Mouse (Mus musculus) midbrain, embryonic 11.5 days (tissue): ENCODE results near the gene 2010300C02Rik. TPM values are rescaled to one million over a fixed set of nuclear protein-coding genes. Genes with fewer than 3 reads are reported as not detected.

ENCODE experiments used
- ATAC-seq: fragments of 200-750 bp; cut with Nextera tagmentation; 2 replicates; pipeline ENCODE4 v1.8.0; 2017; ENCODE audit warnings: moderate TSS enrichment, moderate library complexity; ENCODE audit not compliant: low FRiP score
- DNase-seq: peaks from one replicate; pipeline ENCODE4 v3.0.0; 2015; ENCODE audit warnings: low spot score; ENCODE audit errors: missing footprints
- H3K27ac ChIP-seq: fragments of 300-500 bp; sonication (generic); 2 replicates; pipeline ENCODE4 v1.5.1; 2014; ENCODE audit warnings: low read depth, low read length
- H3K27me3 ChIP-seq: fragments of 300-500 bp; sonication (generic); 2 replicates; pipeline ENCODE4 v1.6.1; 2014; ENCODE audit warnings: mild to moderate bottlenecking, low read length, moderate library complexity, mixed read lengths; ENCODE audit not compliant: control insufficient read depth, insufficient read depth
- H3K36me3 ChIP-seq: fragments of 300-500 bp; sonication (generic); 2 replicates; pipeline ENCODE4 v1.6.1; 2014; ENCODE audit warnings: mild to moderate bottlenecking, low read length, moderate library complexity, mixed read lengths; ENCODE audit not compliant: control insufficient read depth, insufficient read depth
- H3K4me1 ChIP-seq: fragments of 300-500 bp; sonication (generic); 2 replicates; pipeline ENCODE4 v1.6.1; 2014; ENCODE audit warnings: low read length; ENCODE audit not compliant: control insufficient read depth, insufficient read depth
- H3K4me2 ChIP-seq: fragments of 300-500 bp; sonication (generic); 2 replicates; pipeline ENCODE4 v1.6.1; 2014; ENCODE audit warnings: mild to moderate bottlenecking, moderate library complexity
- H3K4me3 ChIP-seq: fragments of 300-500 bp; sonication (generic); 2 replicates; pipeline ENCODE4 v1.5.1; 2014; ENCODE audit warnings: low read depth, low read length
- H3K9ac ChIP-seq: fragments of 300-500 bp; sonication (generic); 2 replicates; pipeline ENCODE4 v1.6.1; 2014; ENCODE audit warnings: low read length
- H3K9me3 ChIP-seq: fragments of 300-500 bp; sonication (generic); 2 replicates; pipeline ENCODE4 v1.6.1; 2016; ENCODE audit warnings: low read length; ENCODE audit not compliant: control insufficient read depth
- WGBS: fragments of 180-500 bp; shearing (Covaris S2); extraction: QIAGEN DNeasy Blood & Tissue Kit; methylation state at CpG from one replicate; pipeline ENCODE4 v1.1.7; 2014; 5-methylcytosine and 5-hydroxymethylcytosine counted together
- polyA plus RNA-seq: library from polyadenylated mRNA; unstranded; fragments of >200 nt; fragmentation: Nextera tagmentation; extraction: Ambion mirVana; gene quantifications from 2 replicates; pipeline ENCODE4 v1.2.1, GENCODE M21; 2014

2010300C02Rik gene
- polyA plus RNA-seq, 1 experiment from 2014 or later: 0.61 TPM

- no peak for DNase-seq
- no peaks in the 10 kb centered on the region for H3K27me3 ChIP-seq
- no peaks in the 10 kb centered on the region for H3K4me1 ChIP-seq
- H3K9me3 ChIP-seq: no peaks in the 10 kb centered on the region
- no peaks in the 10 kb centered on the region for H3K36me3 ChIP-seq
- no peak for ATAC-seq
- 85% methylated on average over 5 of the region's 5 CpGs for WGBS
- no peak overlapping the region for H3K4me2 ChIP-seq
- no peak overlapping the region for H3K4me3 ChIP-seq
- H3K9ac ChIP-seq: no peak overlapping the region
- no peak overlapping the region for H3K27ac ChIP-seq
Measured at GRCm38 (mm10) chr1:37687515-37687914, 32.4 kb downstream of the 2010300C02Rik start.

- DNase-seq: no peak
- 87% methylated on average over 15 of the region's 15 CpGs for WGBS
- H3K9me3 ChIP-seq: no peaks in the 10 kb centered on the region
Measured at GRCm38 (mm10) chr1:37686953-37687441, 32.9 kb downstream of the 2010300C02Rik start.

GRCm38 (mm10) chr1:37678327-37679123, 41.4 kb downstream of the 2010300C02Rik start:
- ATAC-seq (no peak), DNase-seq (peak; percentile 95)
- WGBS: 70% methylated on average over 9 of the region's 9 CpGs
- Histone ChIP-seq H3K4me3 (no peak overlapping the region), H3K36me3 (no peaks in the 10 kb centered on the region), H3K9ac (no peak overlapping the region), H3K4me2 (no peak overlapping the region), H3K4me1 (no peaks in the 10 kb centered on the region), H3K27me3 (no peaks in the 10 kb centered on the region), H3K27ac (no peak overlapping the region), H3K9me3 (no peaks in the 10 kb centered on the region)

More at GRCm38 (mm10) chr1:37686953-37687441, 32.9 kb downstream of the 2010300C02Rik start:
- H3K36me3 ChIP-seq: no peaks in the 10 kb centered on the region
- H3K4me1 ChIP-seq: no peaks in the 10 kb centered on the region
- no peak overlapping the region for H3K9ac ChIP-seq
- ATAC-seq: no peak
- H3K4me3 ChIP-seq: no peak overlapping the region
- no peak overlapping the region for H3K4me2 ChIP-seq
- H3K27me3 ChIP-seq: no peaks in the 10 kb centered on the region
- no peak overlapping the region for H3K27ac ChIP-seq

GRCm38 (mm10) chr1:37676967-37677512, 42.8 kb downstream of the 2010300C02Rik start:
- ATAC-seq (no peak), DNase-seq (no peak)
- Histone ChIP-seq H3K4me3 (no peak overlapping the region), H3K27ac (no peak overlapping the region), H3K4me1 (no peaks in the 10 kb centered on the region), H3K27me3 (no peaks in the 10 kb centered on the region), H3K9ac (no peak overlapping the region), H3K36me3 (no peaks in the 10 kb centered on the region), H3K4me2 (no peak overlapping the region), H3K9me3 (no peaks in the 10 kb centered on the region)
- WGBS: 84% methylated on average over 7 of the region's 7 CpGs

- Histone ChIP-seq H3K4me2 (no peak overlapping the region), H3K27me3 (no peaks in the 10 kb centered on the region), H3K9me3 (no peaks in the 10 kb centered on the region), H3K4me3 (no peak overlapping the region), H3K9ac (no peak overlapping the region), H3K36me3 (no peaks in the 10 kb centered on the region), H3K27ac (no peak overlapping the region), H3K4me1 (no peaks in the 10 kb centered on the region)
- WGBS: 59% methylated on average over 6 of the region's 6 CpGs
- DNase-seq (no peak), ATAC-seq (no peak)
Measured at GRCm38 (mm10) chr1:37675444-37675843, 44.4 kb downstream of the 2010300C02Rik start.

GRCm38 (mm10) chr1:37674266-37674665, 45.6 kb downstream of the 2010300C02Rik start:
- WGBS: 91% methylated on average over 8 of the region's 8 CpGs

GRCm38 (mm10) chr1:37671316-37671715, 48.6 kb downstream of the 2010300C02Rik start:
- ATAC-seq: no peak
- WGBS: 76% methylated on average over 4 of the region's 4 CpGs

More at GRCm38 (mm10) chr1:37674266-37674665, 45.6 kb downstream of the 2010300C02Rik start:
- Histone ChIP-seq H3K27me3 (no peaks in the 10 kb centered on the region), H3K27ac (no peak overlapping the region), H3K9ac (no peak overlapping the region), H3K9me3 (no peaks in the 10 kb centered on the region), H3K4me3 (no peak overlapping the region), H3K4me1 (no peaks in the 10 kb centered on the region), H3K36me3 (no peaks in the 10 kb centered on the region), H3K4me2 (no peak overlapping the region)
- ATAC-seq (no peak), DNase-seq (no peak)

GRCm38 (mm10) chr1:37667386-37667785, 52.5 kb downstream of the 2010300C02Rik start:
- Histone ChIP-seq H3K4me3 (no peak overlapping the region), H3K4me1 (no peaks in the 10 kb centered on the region), H3K27ac (no peak overlapping the region), H3K9ac (no peak overlapping the region), H3K4me2 (no peak overlapping the region), H3K9me3 (no peaks in the 10 kb centered on the region), H3K36me3 (no peaks in the 10 kb centered on the region), H3K27me3 (no peaks in the 10 kb centered on the region; the same call in 1 of the 2 replicates)
- ATAC-seq: no peak
- 86% methylated on average over 6 of the region's 6 CpGs for WGBS
- DNase-seq: no peak

More at GRCm38 (mm10) chr1:37671316-37671715, 48.6 kb downstream of the 2010300C02Rik start:
- DNase-seq: no peak
- Histone ChIP-seq H3K27me3 (no peaks in the 10 kb centered on the region; the same call in 1 of the 2 replicates), H3K36me3 (no peaks in the 10 kb centered on the region), H3K9ac (no peak overlapping the region), H3K4me3 (no peak overlapping the region), H3K9me3 (no peaks in the 10 kb centered on the region), H3K4me2 (no peak overlapping the region), H3K27ac (no peak overlapping the region), H3K4me1 (no peaks in the 10 kb centered on the region)

- no peak for DNase-seq
Measured at GRCm38 (mm10) chr1:37666587-37666986, 53.3 kb downstream of the 2010300C02Rik start.

More at GRCm38 (mm10) chr1:37666587-37666986, 53.3 kb downstream of the 2010300C02Rik start:
- Histone ChIP-seq H3K4me2 (no peak overlapping the region), H3K4me3 (no peak overlapping the region), H3K9me3 (no peaks in the 10 kb centered on the region), H3K4me1 (no peaks in the 10 kb centered on the region), H3K36me3 (no peaks in the 10 kb centered on the region), H3K27ac (no peak overlapping the region), H3K9ac (no peak overlapping the region), H3K27me3 (no peaks in the 10 kb centered on the region; the same call in 1 of the 2 replicates)
- ATAC-seq: no peak
- WGBS: 62% methylated on average over 10 of the region's 10 CpGs
